Mouse (Mus musculus) T-cell, adult 2 months (primary cell): Measurements from ENCODE around the gene Nceh1.
"Not testable (repeated sequence)": the region's sequence is repeated elsewhere in the genome, so short reads cannot be mapped to it uniquely, and the experiment has no call there.

ENCODE experiments used
- DNase-seq: peaks from one replicate; pipeline ENCODE4 v3.0.0; 2022; ENCODE audit warnings: low spot score

The Nceh1 gene

DNA sequence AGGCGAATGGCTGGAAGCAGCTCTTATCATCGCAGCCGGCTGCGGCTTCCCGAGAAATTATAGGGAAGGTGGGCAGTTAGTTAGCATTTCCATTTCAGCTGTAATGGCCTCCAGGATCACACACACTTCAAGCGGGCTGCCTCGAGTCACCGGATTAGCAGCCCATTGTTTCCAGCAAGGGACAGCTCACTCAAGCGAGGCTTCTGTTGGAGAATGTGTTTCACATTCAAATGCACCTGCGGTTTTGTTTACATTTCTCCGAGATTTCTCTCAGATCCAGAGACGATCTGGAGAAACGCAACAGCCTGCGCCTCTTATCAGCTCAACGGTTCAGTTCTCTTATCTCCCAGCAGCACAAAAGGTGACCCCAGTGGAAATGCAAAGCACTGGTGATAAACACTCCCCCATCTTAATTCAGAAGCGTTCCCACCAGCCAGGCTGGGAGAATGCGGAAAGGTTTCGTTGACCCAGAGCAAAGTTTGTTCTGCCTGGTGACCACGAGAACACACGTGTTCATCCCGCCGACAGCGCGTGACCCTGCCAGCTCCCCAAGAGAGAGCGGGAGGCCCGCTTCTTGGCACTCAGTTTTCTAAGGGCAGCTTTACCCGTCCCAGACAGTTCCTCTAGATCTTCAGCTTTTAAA is 100.4 kb downstream of the Nceh1 start:
- DNase-seq, result no peak

DNA sequence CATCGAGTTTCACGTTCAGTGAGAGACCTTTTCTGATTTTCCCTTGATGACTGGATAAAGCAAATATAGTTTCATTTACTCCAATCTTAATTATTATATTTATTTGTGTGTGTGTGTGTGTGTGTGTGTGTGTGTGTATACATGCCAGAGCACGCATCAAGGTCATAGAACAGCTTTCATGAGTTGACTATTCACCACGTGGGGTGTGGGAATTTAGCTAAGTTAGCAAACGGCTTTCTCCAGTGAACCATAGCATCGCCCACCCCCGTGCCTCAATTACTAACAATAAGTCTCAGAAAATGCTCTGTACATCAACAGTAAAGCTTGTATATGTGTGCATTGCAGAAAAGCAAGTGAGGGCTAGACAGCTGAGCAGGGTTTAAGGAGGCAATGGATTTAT is 101.0 kb downstream of the Nceh1 start:
- DNase-seq, result no peak

DNA sequence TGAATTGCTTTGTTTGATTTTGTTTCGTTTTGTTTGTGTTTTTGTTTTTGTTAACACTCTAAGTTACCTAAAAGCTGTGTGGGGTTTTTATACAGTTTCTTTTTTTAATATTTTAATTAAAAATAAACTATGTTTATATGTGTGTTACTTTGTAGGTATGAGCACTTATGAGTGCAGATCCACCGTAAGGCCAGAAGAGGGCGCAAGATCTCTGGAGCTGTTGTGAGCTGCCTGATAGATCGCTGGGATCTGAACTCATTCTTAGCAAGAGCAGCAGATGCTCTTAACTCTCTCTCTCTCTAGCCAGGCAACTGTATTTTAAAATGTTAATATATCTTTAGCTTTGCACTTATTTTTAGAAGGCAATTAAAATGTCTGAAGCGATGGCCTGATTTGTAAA is 101.5 kb downstream of the Nceh1 start:
- DNase-seq, result peak; percentile 10

DNA sequence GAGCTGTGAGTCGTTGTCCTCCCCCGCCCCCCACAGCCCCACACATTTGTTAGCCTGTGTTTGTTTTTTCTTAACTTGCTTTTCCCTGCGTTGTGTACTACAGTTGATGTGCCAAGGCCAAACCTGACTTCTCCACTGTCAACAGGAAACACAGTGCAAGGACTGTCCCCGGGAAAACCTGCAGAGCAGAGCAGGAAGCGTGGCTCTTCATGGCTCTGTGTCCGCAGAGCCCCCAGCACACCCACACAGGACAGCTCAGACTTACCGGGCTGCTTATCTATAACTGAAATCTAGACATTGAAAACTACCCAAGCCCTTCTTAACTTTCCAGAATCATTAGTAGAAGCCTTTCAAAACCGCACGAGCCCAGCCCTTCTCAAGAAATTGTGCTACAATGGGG is 102.3 kb downstream of the Nceh1 start:
- DNase-seq, result peak; percentile 1

DNA sequence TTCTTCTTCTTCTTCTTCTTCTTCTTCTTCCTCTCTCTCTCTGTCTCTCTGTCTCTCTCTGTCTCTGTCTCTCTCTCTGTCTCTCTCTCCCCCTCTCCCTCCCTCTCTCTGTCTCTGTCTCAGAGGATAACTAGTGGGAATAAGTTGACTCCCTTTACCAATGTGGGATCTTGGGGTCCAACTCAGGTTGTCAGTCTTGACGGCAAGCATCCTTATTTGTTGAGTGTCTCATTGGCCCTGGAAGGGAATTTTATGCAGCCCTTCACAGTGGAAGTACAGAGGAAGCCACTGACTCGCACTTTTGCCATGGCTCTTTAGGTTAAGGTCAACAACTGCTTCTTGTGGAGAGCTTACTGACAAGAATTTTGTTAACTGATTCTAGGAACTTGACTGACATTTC is 105.5 kb downstream of the Nceh1 start:
- DNase-seq, result no peak

DNA sequence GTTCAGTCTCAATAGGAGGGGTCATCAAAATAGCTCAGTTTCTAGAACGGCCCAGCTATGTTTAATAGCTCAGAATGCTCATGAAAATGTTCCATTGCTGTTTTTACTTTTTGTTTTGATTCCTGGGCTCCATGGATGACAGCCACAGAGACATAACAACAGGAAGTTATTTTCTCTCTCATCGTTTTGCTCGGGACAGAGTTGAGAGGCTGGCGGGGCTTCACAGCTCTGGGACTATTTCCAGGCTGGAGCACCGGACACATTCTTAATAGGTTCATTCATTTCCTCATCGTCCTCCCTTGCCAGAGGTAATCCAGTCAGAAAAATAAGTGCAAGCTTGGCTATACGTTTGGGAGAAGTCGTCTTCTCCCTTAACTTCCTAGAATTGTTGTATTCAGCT is 106.1 kb downstream of the Nceh1 start:
- DNase-seq, result no peak

DNA sequence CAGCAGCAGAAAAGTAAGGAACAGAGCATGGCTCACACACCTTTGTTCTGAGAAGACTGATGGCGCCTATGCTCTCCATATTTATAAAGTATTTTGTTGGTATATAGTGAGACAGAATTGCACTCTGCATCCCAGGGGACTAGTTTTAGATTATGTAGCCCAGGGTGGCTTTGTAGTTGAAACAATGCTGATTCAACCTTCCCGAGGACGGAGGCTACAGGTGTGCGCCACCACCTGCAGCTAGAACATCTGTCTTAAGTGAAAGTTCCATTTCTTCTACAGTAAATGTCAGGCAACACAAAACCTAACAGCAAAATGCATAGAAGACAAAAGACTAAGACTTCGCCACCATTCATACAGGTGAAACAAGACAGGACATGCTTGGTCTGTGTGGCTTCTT is 107.5 kb downstream of the Nceh1 start:
- no peak for DNase-seq

DNA sequence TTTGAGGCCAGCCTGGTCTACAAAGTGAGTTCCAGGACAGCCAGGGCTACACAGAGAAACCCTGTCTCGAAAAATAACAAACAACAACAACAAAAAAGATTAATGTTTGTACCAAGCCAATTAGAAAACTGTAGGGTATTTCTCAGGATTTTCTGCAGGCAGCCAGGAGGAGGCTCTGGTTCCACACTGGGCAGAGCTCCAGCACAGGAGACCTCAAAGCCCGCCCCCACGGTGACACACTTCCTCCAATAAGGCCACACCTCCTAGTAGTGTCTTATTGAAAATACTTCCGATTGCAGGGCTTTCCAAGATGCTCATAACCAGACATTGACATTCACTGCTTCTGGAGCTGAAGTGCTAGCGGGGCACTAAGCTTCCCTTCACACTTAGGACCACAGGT is 108.2 kb downstream of the Nceh1 start:
- DNase-seq, result not testable (repeated sequence)

DNA sequence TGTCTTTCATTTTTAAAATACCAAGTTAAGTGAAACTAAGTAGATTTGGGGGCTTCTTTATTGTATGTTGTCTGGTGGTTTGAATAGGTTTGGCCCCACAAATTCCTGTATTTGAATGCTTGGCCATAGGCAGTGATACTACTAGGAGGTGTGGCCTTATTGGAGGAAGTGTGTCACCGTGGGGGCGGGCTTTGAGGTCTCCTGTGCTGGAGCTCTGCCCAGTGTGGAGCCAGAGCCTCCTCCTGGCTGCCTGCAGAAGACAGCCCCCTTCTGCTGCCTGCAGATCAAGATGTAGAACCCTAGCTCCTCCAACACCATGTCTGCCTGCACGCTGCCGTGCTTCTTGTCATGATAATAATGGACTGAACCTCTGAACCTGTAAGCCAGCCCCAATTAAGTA is 108.6 kb downstream of the Nceh1 start:
- DNase-seq, result not testable (repeated sequence)

DNA sequence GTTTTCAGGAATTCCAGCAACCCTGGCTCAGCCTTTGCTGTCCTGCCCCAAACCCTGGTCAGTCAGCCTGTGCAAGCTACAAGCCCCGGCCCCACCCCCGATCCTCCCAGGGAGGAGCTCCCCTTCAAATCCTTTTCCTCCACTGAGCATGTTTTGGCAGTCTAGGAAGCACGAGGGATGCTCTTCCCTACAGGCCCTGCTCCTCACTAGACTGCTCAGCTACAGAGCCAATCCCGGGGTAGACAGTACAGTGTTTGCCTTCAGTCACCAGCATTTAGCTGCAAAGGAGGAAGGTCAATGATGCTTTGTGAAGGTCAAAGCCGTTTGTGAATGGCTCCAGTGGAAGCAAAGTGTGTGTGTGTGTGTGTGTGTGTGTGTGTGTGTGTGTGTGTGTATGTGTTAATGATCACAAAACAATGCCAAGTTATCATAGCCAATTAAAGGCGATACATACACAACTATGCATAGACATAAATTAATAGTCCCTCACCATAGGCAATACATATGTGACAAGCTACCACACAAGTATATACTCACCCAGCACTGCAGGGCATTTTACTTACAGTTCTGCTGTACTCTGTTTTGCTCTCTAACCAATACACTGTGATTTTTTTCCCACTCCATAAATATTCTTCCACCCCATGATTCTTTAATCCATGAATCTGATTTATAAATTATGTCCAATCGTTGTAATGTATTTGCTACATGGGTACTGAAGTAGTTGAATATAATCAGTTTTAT is 111.0 kb downstream of the Nceh1 start:
- no peak for DNase-seq

DNA sequence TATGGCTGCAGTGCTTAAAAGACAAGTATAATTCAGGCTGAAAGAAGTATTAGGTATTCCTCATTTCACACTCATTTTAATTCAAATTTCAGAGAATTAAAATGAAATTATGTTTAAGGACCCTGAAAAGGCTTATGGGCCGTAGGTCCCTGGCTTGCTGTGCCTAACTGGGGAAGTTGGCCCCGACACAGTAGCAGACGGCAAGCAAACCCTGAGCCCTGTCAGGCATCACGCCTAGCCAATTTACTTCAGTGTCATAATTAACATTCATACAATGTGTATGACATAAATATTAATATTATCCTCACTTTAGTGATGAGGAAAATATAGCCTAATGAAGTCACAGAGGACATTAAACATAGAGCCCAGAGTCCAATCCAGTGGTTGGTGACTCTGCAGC is 117.7 kb downstream of the Nceh1 start:
- DNase-seq, result no peak

DNA sequence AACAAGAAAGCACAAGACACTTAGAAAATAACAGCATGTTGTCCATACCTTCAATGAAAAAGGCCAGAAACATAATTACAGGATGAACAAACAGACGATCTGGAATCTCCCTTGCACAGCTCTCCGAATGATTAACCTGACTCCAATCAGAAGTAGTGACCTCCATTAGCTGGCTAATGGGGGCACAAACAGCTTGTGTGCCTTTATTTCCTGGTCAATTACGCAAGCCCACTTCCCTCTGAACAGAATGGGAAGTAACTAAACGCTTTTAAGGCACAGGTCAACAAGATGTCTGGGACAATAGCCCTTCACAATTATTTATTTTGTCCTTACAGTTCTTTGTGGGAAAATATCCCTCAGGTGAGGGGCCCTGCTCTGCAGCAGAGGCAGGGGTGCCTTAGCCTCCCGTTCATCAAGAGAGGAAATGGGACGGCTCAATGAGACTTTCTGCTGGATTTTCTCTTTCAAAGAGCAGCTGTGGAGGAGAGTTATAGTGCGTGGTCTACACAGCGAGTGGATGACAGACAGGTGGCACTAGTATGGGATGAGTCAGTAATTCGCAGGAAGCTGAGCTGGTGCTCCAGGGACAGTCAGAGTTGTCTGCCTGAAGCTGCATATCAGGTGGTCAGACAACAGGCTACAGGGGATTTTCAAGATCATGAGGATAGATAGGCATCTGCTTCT is 119.7 kb downstream of the Nceh1 start:
- DNase-seq, result no peak

DNA sequence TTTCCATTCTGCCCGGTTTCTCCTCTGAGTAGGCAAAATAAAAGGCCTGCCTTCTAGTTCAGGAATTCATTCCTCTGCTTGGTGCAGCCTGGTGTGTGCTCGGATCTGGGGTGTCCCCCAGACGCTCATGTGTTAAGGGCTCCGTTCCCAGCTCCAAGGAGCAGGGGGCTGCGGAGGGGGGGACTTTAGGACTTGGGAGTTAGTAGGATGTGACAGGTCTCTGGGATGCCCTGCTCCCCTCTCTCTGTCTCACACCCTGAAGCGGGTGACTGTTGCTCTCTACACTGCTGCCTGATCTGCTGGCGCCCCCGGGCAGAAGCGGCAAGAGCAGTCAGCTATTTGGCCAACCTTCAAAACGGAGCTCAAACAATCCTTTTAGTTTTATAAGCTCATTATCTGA is 124.0 kb downstream of the Nceh1 start:
- DNase-seq, result no peak

DNA sequence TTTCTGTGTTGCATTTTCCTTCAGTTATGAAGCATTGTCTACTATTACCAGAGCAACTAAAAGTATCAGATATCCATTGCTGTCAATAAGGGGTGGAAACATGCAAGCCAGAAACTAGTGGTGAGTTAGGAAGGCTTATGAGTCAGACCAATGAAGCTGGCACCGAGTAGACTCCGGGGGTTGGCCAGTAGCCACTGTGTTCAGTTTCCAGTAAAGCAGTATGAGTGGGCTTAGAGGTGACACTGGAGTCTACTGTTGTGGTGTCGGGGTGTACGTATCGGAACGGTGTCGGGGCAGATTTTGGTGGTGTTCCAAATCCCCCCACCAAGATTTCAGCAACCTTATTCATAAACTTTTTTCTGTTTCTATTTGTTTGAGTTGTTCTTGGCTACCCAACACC is 128.2 kb downstream of the Nceh1 start:
- DNase-seq, result no peak

DNA sequence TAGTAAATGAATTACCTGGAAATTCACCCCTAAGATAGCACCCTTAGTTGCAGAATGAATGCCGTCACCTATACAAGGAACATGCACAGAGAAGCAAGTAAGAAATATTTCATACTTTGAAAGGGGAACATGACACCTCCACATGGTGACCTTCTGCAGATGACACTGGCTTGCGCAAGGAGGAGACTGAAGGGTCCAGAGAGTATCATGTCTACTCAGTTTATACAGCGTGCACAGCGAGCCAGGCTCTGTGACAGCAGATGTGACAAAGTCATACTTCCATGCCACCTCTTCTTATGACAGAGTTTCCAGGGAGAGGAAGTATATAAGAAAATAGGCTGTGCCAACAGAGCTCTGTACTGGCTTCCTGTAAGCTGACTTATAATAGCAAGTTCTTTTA is 128.7 kb downstream of the Nceh1 start:
- no peak for DNase-seq

DNA sequence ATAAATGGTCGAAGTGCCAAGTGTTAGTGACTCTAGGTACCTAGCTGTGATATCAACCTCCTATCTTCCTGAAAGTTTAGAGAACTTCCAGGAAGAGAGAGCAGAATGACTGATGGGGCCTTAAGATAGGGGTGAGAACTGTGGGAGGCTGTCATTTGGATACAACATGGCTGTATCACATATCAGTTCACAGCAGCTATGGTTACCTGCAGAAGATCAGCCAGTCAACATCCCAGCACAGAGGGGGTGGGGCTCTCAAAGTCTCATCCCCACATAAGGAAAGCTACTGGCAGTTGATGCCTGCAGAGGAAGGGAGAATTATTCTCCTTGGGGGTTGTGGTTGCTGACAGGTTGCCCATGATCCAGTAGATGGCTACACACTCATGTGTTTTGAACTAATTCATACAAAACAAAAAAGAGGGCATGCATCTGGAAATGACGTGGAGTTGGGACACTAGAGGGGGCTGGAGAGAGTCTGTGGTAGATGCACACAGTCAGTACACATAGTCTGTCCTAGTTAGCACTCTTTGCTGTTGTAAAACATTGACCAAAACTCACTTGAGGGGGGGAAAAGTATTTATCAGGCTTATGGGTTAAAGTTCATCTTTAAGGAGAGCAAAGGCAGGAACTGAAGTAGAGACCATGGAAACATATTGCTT is 131.9 kb downstream of the Nceh1 start:
- peak; percentile 22 for DNase-seq

DNA sequence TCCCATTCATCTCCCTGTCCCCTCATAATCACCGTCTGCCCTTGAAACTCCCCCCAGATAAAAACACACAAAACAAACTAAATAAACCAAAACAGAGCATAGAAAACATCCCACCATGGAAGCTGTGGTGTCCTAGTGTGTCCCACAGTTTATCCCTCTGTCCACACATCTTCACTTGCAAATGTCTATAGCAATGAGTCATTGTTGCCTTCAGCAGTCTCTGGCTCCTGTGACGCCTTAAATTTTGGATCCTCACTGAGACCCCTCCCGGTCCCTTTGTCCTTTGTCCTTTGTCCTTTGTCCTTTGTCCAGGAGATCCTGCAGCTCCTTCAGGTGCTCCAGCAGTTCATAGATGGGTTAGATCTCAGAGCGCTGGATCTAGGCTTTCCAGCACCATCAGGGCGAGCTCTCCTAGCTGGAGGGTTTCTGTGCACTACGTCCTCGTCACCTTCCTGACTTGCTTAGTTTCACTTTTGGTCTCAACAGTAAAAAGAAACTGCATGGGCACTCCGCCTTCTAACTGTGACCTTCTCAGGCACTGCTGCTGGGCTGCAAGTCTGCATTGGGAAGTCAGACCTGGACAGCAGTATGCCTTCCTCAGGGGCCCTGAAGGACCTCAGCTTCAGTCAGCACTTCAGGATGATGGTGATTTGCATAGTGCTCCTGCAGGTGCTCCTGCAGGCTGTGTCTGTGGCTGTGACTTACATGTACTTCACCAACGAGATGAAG is 134.0 kb downstream of the Nceh1 start, which contains the start of gene Tnfsf10:
Gene Tnfsf10 (plus strand): TSS at position 470 of the 729 bp plus-strand sequence.
- peak; percentile 67 for DNase-seq

DNA sequence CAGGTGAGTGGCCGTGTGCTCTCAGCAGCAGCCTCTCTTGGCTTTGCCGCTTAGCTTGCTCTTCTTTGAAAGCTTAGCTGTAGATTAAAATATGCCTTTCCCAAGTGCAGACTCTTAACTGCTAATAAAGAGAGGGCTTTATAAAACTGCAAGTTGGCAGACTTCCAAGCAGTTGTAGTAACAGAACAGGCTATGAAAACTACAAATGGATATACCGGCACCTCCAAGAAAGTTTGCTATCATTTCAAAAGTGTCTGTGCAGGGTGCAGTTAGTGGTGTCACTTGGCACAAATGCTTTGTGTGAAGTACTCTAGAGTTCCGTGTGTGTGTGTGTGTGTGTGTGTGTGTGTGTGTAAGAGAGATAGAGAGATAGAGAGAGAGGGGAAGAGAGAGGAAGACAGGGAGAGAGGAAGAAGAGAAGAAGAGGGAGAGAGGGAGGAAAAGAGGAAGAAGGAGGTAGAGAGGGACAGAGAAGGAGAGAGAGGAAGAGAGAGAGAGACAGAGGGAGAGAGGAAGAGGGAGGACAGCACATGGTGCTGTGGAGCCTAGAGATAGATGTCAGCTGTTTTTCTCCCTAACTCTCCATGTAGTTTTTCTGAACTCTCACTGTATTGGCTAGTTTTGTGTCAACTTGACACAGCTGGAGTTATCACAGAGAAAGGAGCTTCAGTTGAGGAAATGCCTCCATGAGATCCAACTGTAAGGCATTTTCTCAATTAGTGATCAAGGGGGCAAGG is 134.7 kb downstream of the Nceh1 start:
- no peak for DNase-seq

DNA sequence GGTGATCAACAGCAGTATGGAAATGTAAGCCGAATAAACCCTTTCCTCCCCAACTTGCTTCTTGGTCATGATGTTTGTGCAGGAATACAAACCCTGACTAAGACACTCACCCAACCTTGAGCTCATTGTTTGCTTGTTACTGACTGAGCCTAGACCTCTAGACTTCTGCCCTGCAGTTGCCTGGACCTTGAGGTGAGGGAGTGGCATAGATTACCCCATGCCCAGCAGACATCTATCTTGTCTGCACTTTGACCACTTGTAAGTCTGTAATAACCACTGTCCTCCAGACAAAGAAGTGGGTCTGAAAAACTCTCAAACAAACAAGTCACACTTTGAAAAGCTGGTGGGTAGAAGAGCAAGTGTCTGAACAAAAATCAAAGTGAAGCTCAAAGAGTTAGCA is 136.9 kb downstream of the Nceh1 start:
- DNase-seq, result no peak

DNA sequence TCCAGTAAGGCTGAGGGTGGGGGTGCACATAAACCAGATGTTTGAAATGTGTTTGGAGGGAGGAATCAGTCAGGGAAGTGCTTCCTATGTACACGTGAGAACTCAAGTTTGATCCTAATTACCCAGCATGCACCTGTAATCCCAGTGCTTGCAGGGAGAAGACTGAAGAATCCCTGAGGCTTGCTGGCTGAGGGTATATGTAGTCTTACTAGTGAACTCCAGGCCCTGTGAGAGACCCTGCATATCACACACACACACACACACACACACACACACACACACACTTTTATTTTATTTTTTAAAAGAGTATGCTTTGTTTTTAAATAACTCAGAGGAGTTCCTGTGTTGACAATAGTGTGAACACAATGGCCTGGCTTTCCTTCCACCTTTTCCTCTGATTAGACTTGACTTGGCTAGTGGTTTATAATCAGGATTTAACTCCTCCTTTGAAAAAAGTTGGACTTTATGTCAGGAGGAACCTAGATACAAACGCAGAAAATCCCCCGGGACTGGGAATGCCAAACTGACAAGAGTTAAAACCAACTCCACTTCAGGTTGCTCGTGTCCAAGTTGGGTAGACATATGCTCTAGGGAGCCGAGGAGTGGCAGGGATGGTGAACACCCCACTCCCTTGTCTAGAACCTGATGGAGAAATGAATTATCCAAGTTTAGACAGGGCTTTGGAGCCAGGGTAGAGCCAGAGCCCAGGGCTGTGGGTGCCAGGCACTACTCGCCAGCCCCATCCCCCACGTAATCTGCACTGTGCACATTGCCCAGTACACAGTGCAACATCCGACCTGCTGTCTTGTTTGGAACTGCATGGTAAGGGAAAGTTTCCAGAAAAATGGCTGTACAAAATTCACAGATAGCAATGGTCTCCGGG is 138.1 kb downstream of the Nceh1 start:
- no peak for DNase-seq
